Mouse (Mus musculus) gastrocnemius, postnatal 36 days (tissue): ENCODE data around the gene Morn5. TPM values are rescaled to one million over a fixed set of nuclear protein-coding genes. Genes with fewer than 3 reads are reported as not detected.

Source experiments
- DNase-seq, 2 experiments: peaks; one replicate each; pipeline ENCODE4 v3.0.0; 2022
- intact Hi-C: fragments of 180-260 bp; cut with DNase I; formaldehyde crosslinking; loops from one replicate; pipeline ENCODE4 v1.15.1; 2025
- total RNA-seq, 2 experiments: library from RNA; stranded (reverse); gene quantifications; 2 replicates each; pipeline ENCODE4 v1.2.3; 2021

Gene Morn5
- total RNA-seq, 2 experiments from 2014 or later, result not detected

DNA sequence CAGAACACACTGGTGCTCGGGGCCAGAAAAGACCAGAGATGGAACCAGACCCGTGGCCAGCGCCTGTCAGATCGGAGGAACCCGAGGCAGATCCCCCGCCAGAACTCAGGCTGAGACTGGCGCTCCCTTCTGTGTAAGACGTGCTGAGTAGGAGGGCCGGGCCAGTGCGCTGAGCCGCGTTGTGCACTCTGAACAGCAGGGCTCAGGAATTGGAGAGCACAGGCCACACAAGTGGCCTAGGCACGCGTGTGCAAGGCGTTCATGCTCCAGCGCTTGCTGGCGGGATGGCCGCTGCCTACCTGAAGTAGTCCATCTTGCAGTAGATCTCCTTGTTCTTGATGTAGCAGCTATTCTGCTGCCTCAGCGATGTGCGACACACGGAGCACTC is 53.3 kb downstream of the Morn5 start:
- DNase-seq, result no peak
- intact Hi-C loops, result no loop called here

DNA sequence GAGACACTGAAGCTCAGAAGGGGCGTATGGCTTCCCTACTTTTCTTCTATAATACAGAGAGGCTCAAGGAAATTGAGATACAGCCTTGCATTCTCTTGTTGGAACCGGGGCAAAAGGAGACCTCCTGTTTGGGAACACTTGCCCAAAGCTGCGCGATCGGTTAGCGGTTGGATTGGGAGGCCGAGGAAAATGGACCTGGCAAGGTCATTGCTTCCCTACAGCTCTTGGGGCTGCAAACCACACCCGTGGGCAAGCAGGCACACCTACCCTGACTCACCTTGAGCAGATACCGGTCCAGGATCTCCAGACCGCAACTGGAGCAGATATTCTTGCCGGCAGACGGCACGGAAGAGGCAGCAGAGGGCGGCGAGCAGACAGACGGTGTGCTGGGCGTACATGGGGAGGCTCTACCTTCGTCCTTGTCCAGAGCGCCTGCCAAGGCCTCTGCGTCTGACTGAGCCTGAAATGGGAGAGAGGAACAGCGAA is 53.9 kb downstream of the Morn5 start:
- DNase-seq, result no peak
- intact Hi-C loops, result no loop called here

DNA sequence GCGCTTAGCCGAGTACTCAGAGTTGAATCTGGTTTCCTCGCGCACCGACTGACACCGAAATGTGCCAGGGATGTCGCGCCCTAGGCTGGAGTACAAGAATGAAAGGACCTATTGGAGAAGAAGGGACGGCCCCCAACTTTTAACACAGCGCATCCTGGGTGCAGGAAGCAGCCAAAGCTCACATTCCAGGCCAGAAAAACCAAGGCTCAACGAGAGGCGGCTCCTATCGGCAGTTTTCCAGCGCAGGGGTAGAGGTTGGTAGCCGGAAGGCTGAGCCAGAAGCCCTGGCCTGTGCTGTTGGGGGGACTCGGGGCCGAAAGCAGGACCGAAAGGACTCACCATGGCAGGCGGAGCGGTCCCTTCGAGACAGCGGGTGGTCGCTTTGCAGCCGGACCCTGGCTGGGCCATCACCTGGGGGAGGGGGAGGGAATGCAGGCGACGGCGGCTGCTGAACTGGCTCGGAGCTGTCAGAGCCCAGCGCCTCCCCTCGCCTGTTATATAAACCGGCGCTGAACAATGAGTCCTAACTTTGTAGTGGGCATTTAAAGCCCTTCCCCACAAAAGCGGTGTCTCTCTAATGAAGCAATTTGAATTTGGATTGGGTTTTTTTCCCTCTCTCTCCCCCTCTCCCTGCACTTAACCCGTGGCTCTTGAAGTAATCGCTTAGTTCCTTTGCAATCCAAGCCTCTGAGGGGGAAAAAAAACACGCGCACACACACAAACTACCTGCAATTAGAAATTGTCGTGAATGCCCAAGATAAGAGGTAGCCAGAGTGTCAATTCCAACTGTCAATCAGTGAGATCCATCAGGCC is 54.5 kb downstream of the Morn5 start:
- intact Hi-C loops, result no loop called here
- DNase-seq, result no peak

GRCm38 (mm10) chr2:36104436-36104955 is 55.2 kb downstream of the Morn5 start:
- intact Hi-C loops, result no loop called here
- DNase-seq, result no peak

DNA sequence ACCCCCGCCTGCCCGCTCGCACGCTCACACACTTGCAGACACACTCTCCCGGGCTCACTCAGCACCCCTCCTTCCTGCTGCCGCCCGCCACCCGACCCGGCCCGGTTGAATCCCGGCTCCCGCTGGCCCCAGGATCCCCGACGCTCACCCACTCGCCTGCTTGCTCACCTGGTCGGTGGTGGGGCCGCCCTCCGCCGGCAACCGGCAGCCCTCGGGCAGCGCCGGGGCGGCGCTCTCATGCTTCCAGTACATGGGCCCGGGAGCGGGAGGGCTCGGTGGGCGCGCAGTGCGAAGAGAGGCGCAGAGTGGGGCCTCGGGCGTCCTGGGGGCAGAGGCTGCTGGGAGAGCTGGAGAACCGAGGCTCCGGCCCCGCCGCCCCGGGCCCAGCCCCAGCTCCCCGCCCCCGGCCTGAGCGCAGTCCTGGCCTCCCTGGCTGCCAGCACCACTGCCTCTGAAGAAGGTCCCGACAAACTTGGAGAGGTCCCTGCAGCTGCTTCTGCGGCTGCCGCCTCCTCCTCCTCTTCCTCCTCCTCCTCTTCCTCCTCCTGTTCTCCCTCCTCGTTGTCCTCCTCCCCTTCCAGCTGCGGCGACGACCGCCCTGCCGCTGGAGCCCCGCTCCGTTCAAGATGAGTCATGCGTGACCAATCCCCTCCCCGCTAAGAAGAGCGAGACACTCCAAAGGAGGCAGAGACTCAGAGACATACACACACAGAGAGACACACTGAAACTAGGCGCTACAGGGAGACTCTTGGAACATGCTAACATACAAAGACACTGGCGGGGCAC is 55.9 kb downstream of the Morn5 start, which contains the start of gene Lhx6:
Gene Lhx6, minus strand, starts transcription at position 453 of the 786 bp plus-strand sequence.
- no peak for DNase-seq
- intact Hi-C loops, result loop anchor here (1.0 kb wide), 1 partner anchor 17 kb away; no protein-coding TSS in a partner anchor

- no peak for DNase-seq
- intact Hi-C loops, result no loop called here
Measured at GRCm38 (mm10) chr2:36108615-36109014, 59.4 kb downstream of the Morn5 start.

- intact Hi-C loops, result no loop called here
- DNase-seq, result no peak
Measured at GRCm38 (mm10) chr2:36112632-36113031, 63.4 kb downstream of the Morn5 start.

GRCm38 (mm10) chr2:36126795-36127429 is 77.7 kb downstream of the Morn5 start:
- intact Hi-C loops, result no loop called here
- no peak for DNase-seq

DNA sequence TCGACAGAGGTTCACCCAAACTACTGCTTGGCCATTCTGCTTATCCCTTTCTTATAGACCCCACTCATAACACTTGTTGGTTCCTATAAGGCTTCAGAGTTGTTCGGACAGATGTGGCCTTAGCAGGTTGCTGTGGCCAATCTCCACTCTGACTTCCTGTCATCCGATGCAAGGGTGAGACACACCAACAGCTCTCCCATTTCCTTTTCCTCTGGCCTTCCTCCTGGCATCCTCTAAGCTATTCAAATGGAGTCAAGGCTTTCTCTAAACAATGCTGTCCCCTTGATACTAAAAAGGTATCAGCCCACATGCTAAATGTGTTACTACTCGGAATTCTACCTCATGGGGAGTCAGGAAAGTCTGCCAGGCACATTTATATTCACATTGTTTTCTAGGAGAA is 78.7 kb downstream of the Morn5 start:
- intact Hi-C loops, result no loop called here
- no peak for DNase-seq

- no peak for DNase-seq
- intact Hi-C loops, result no loop called here
Measured at GRCm38 (mm10) chr2:36129051-36129450, 79.8 kb downstream of the Morn5 start.

Other genes starting within 250 kb of the Morn5 start
- 1 to 10 TPM; 2.7 TPM for gene Ttll11, start 69.5 kb upstream of the Morn5 start, total RNA-seq
- 100 to 1,000 TPM; 365 to 379 TPM for gene Ndufa8, start 52 bp upstream of the Morn5 start, total RNA-seq
- gene Lhx6, start 56.0 kb downstream of the Morn5 start, total RNA-seq, result 1 to 10 TPM; 2.4 to 2.8 TPM
- gene Mrrf, start 86.9 kb downstream of the Morn5 start, total RNA-seq, result 10 to 100 TPM; 13.5 to 18.8 TPM
- 10 to 100 TPM; 28.9 to 31.1 TPM for gene Rbm18, start 87.3 kb downstream of the Morn5 start, total RNA-seq
- gene Ptgs1, start 181.0 kb downstream of the Morn5 start, total RNA-seq, result 1 to 10 TPM; 3.2 to 3.7 TPM